ENCODE assay signal across 2 mouse cellular contexts in genomic region chr16:57117562-57117961, GRCm38 (mm10).
TF ChIP-seq lines count a peak whose summit lies in the region.

No protein-coding gene starts in this region.

TF ChIP-seq in CH12.LX, 34 proteins besides CTCF, POLR2A, EP300 and RAD21 (continued from another document):
- TF ChIP-seq ELF1 (IDR thresholded peaks at IDR 0.05; ENCODE audit: low read depth, low read length): no peak
- no peak for TF ChIP-seq ZNF384 (IDR thresholded peaks at IDR 0.05; ENCODE audit: low read depth, low read length)
- TF ChIP-seq ZKSCAN1 (IDR thresholded peaks at IDR 0.05; ENCODE audit: borderline replicate concordance, low read depth, low read length): no peak
- TF ChIP-seq TCF12 (IDR thresholded peaks at IDR 0.05; ENCODE audit: low read depth, low read length): no peak
- no peak for TF ChIP-seq SIN3A (IDR thresholded peaks at IDR 0.05; ENCODE audit: low read length)
- no peak for TF ChIP-seq MYC (IDR thresholded peaks at IDR 0.05; ENCODE audit: low read depth, low read length)
- no peak for TF ChIP-seq PAX5 (IDR thresholded peaks at IDR 0.05; ENCODE audit: low read length)
- no peak for TF ChIP-seq RCOR1 (conservative IDR thresholded peaks at IDR 0.05; ENCODE audit: low read depth, low read length)
- TF ChIP-seq USF1 (IDR thresholded peaks at IDR 0.05; ENCODE audit: low read depth, low read length): no peak
- no peak for TF ChIP-seq NELFE (IDR thresholded peaks at IDR 0.05; ENCODE audit: low read depth, low read length)
- no peak for TF ChIP-seq UBTF (IDR thresholded peaks at IDR 0.05; ENCODE audit: low read depth, low read length)

TF ChIP-seq in MEL, 35 proteins besides CTCF, POLR2A, EP300 and RAD21 (continued from another document):
- TF ChIP-seq BHLHE40 (IDR thresholded peaks at IDR 0.05; ENCODE audit: borderline replicate concordance, low read depth, low read length) (no peak), ETS1 (IDR thresholded peaks at IDR 0.05; ENCODE audit: low read depth, low read length) (no peak), GATA1 (IDR thresholded peaks at IDR 0.05; ENCODE audit: low read depth, low read length) (peak; percentile 48), KAT2A (conservative IDR thresholded peaks at IDR 0.05; ENCODE audit: low read depth, low read length) (no peak), ELF1 (IDR thresholded peaks at IDR 0.05; ENCODE audit: low read depth, low read length) (no peak), TBP (IDR thresholded peaks at IDR 0.05; ENCODE audit: low read depth, low read length) (no peak), TAL1 (IDR thresholded peaks at IDR 0.05; ENCODE audit: low read length) (no peak), MXI1 (IDR thresholded peaks at IDR 0.05; ENCODE audit: low read depth, low read length) (peak; percentile 44), TCF12 (IDR thresholded peaks at IDR 0.05; ENCODE audit: low read depth, low read length) (0 out of 2 replicates have a peak, but pooled peaks have one; percentile 29), CHD1 (IDR thresholded peaks at IDR 0.05; ENCODE audit: low read depth, low read length) (no peak), CHD2 (IDR thresholded peaks at IDR 0.05; ENCODE audit: low read length) (no peak), POLR2AphosphoS2 (IDR thresholded peaks at IDR 0.05; ENCODE audit: low read length) (no peak)
TF ChIP-seq in MEL: peak in this region for 3.
